Mouse (Mus musculus): Measurements from ENCODE around the gene Gm10283. TPM values are rescaled to one million over a fixed set of nuclear protein-coding genes. Genes with fewer than 3 reads are reported as not detected.
"Not testable (repeated sequence)": the region's sequence is repeated elsewhere in the genome, so short reads cannot be mapped to it uniquely, and the experiment has no call there.

The Gm10283 gene
- not detected in 2 replicates for polyA plus RNA-seq (2014; fragmentation: Nextera tagmentation; extraction: Ambion mirVana)

GRCm38 (mm10) chr8:60503098-60503497 lies at the start of gene Gm10283:
TSS of gene Gm10283 (minus strand) at chr8:60503198.
- Histone ChIP-seq H3K4me1 (ENCODE audit: control insufficient read depth, insufficient read depth, low read length) (0 out of 2 replicates have a peak, but pooled peaks cover 4% of the 10 kb centered on the region), H3K36me3 (ENCODE audit: control insufficient read depth, insufficient read depth, low read length) (no peaks in the 10 kb centered on the region), H3K9me3 (replicated peaks; ENCODE audit: control insufficient read depth, low read length) (no peaks in the 10 kb centered on the region), H3K4me2 (ENCODE audit: low read length) (no peak within 1 kb of the TSS), H3K4me3 (ENCODE audit: low read depth, low read length) (no peak within 1 kb of the TSS), H3K9ac (ENCODE audit: low read length) (no peak within 1 kb of the TSS), H3K27me3 (replicated peaks; ENCODE audit: control insufficient read depth, insufficient read depth, low read length) (no peaks in the 10 kb centered on the region), H3K27ac (ENCODE audit: low read depth, low read length) (no peak within 1 kb of the TSS)
- ATAC-seq (no peak), DNase-seq (ENCODE audit: low spot score) (no peak)
- WGBS = 63% methylated on average over 2 of the region's 2 CpGs

GRCm38 (mm10) chr8:60534945-60535344 lies 31.9 kb upstream of the Gm10283 start:
- Histone ChIP-seq H3K4me1 (ENCODE audit: control insufficient read depth, insufficient read depth, low read length) (no peaks in the 10 kb centered on the region), H3K9ac (ENCODE audit: low read length) (no peak overlapping the region), H3K27ac (ENCODE audit: low read depth, low read length) (no peak overlapping the region), H3K36me3 (ENCODE audit: control insufficient read depth, insufficient read depth, low read length) (no peaks in the 10 kb centered on the region), H3K4me3 (ENCODE audit: low read depth, low read length) (no peak overlapping the region), H3K4me2 (ENCODE audit: low read length) (no peak overlapping the region), H3K27me3 (replicated peaks; ENCODE audit: control insufficient read depth, insufficient read depth, low read length) (no peaks in the 10 kb centered on the region), H3K9me3 (replicated peaks; ENCODE audit: control insufficient read depth, low read length) (no peaks in the 10 kb centered on the region)
- 18% methylated on average over 2 of the region's 2 CpGs for WGBS
- DNase-seq (ENCODE audit: low spot score) = peak; percentile 3
- ATAC-seq = no peak

- ATAC-seq (no peak), DNase-seq (ENCODE audit: low spot score) (no peak)
- H3K9me3 ChIP-seq (replicated peaks; ENCODE audit: control insufficient read depth, low read length) = no peaks in the 10 kb centered on the region
- no peaks in the 10 kb centered on the region for H3K4me1 ChIP-seq (ENCODE audit: control insufficient read depth, insufficient read depth, low read length)
- H3K27ac ChIP-seq (ENCODE audit: low read depth, low read length) = no peak overlapping the region
- H3K4me2 ChIP-seq (ENCODE audit: low read length) = no peak overlapping the region
- no peaks in the 10 kb centered on the region for H3K27me3 ChIP-seq (replicated peaks; ENCODE audit: control insufficient read depth, insufficient read depth, low read length)
- no peak overlapping the region for H3K9ac ChIP-seq (ENCODE audit: low read length)
- H3K4me3 ChIP-seq (ENCODE audit: low read depth, low read length) = no peak overlapping the region
- no peaks in the 10 kb centered on the region for H3K36me3 ChIP-seq (ENCODE audit: control insufficient read depth, insufficient read depth, low read length)
Observed at GRCm38 (mm10) chr8:60518286-60518685, 15.3 kb upstream of the Gm10283 start.

GRCm38 (mm10) chr8:60505653-60506521 lies 2.9 kb upstream of the Gm10283 start, which contains the start of gene Aadat:
TSS of gene Aadat (plus strand) at chr8:60505932.
- H3K4me1 ChIP-seq (ENCODE audit: control insufficient read depth, insufficient read depth, low read length) = 0 out of 2 replicates have a peak, but pooled peaks cover 4% of the 10 kb centered on the region
- no peak within 1 kb of the TSS for H3K27ac ChIP-seq (ENCODE audit: low read depth, low read length)
- ATAC-seq = peak; percentile 98
- H3K36me3 ChIP-seq (ENCODE audit: control insufficient read depth, insufficient read depth, low read length) = no peaks in the 10 kb centered on the region
- H3K4me2 ChIP-seq (ENCODE audit: low read length) = peak within 1 kb of the TSS; percentile 92
- peak within 1 kb of the TSS; percentile 55 for H3K4me3 ChIP-seq (ENCODE audit: low read depth, low read length)
- H3K27me3 ChIP-seq (replicated peaks; ENCODE audit: control insufficient read depth, insufficient read depth, low read length) = no peaks in the 10 kb centered on the region
- peak within 1 kb of the TSS; percentile 73 for H3K9ac ChIP-seq (ENCODE audit: low read length)
- DNase-seq (ENCODE audit: low spot score) = peak; percentile 96
- no peaks in the 10 kb centered on the region for H3K9me3 ChIP-seq (replicated peaks; ENCODE audit: control insufficient read depth, low read length)
- 1% methylated on average over 25 of the region's 25 CpGs for WGBS

GRCm38 (mm10) chr8:60495046-60495445 lies 8.0 kb downstream of the Gm10283 start:
- DNase-seq (ENCODE audit: low spot score); H3K9ac ChIP-seq (ENCODE audit: low read length); H3K9me3 ChIP-seq (replicated peaks; ENCODE audit: control insufficient read depth, low read length); ATAC-seq; H3K27me3 ChIP-seq (replicated peaks; ENCODE audit: control insufficient read depth, insufficient read depth, low read length); H3K4me3 ChIP-seq (ENCODE audit: low read depth, low read length); H3K27ac ChIP-seq (ENCODE audit: low read depth, low read length); H3K36me3 ChIP-seq (ENCODE audit: control insufficient read depth, insufficient read depth, low read length); H3K4me1 ChIP-seq (ENCODE audit: control insufficient read depth, insufficient read depth, low read length); H3K4me2 ChIP-seq (ENCODE audit: low read length): not testable (repeated sequence)
- WGBS = 80% methylated on average over 2 of the region's 2 CpGs

- no peak for DNase-seq (ENCODE audit: low spot score)
- H3K4me1 ChIP-seq (ENCODE audit: control insufficient read depth, insufficient read depth, low read length) = no peaks in the 10 kb centered on the region
- no peak overlapping the region for H3K9ac ChIP-seq (ENCODE audit: low read length)
- H3K9me3 ChIP-seq (replicated peaks; ENCODE audit: control insufficient read depth, low read length) = no peaks in the 10 kb centered on the region
- no peaks in the 10 kb centered on the region for H3K27me3 ChIP-seq (replicated peaks; ENCODE audit: control insufficient read depth, insufficient read depth, low read length)
- H3K4me3 ChIP-seq (ENCODE audit: low read depth, low read length) = no peak overlapping the region
- no peaks in the 10 kb centered on the region for H3K36me3 ChIP-seq (ENCODE audit: control insufficient read depth, insufficient read depth, low read length)
- no peak overlapping the region for H3K27ac ChIP-seq (ENCODE audit: low read depth, low read length)
- ATAC-seq = no peak
- H3K4me2 ChIP-seq (ENCODE audit: low read length) = no peak overlapping the region
- 95% methylated on average over 11 of the region's 11 CpGs for WGBS
Observed at GRCm38 (mm10) chr8:60494606-60495005, 8.4 kb downstream of the Gm10283 start.

- Histone ChIP-seq H3K9ac (ENCODE audit: low read length) (no peak overlapping the region), H3K27me3 (replicated peaks; ENCODE audit: control insufficient read depth, insufficient read depth, low read length) (no peaks in the 10 kb centered on the region), H3K27ac (ENCODE audit: low read depth, low read length) (no peak overlapping the region), H3K4me2 (ENCODE audit: low read length) (no peak overlapping the region), H3K36me3 (ENCODE audit: control insufficient read depth, insufficient read depth, low read length) (no peaks in the 10 kb centered on the region), H3K9me3 (replicated peaks; ENCODE audit: control insufficient read depth, low read length) (no peaks in the 10 kb centered on the region), H3K4me1 (ENCODE audit: control insufficient read depth, insufficient read depth, low read length) (no peaks in the 10 kb centered on the region), H3K4me3 (ENCODE audit: low read depth, low read length) (no peak overlapping the region)
- DNase-seq (ENCODE audit: low spot score) (no peak), ATAC-seq (no peak)
- 83% methylated on average over 3 of the region's 3 CpGs for WGBS
Observed at GRCm38 (mm10) chr8:60492471-60492870, 10.5 kb downstream of the Gm10283 start.

GRCm38 (mm10) chr8:60491871-60492270 lies 11.1 kb downstream of the Gm10283 start:
- no peak overlapping the region for H3K9ac ChIP-seq (ENCODE audit: low read length)
- H3K9me3 ChIP-seq (replicated peaks; ENCODE audit: control insufficient read depth, low read length) = no peaks in the 10 kb centered on the region
- no peaks in the 10 kb centered on the region for H3K27me3 ChIP-seq (replicated peaks; ENCODE audit: control insufficient read depth, insufficient read depth, low read length)
- no peak for DNase-seq (ENCODE audit: low spot score)
- no peaks in the 10 kb centered on the region for H3K4me1 ChIP-seq (ENCODE audit: control insufficient read depth, insufficient read depth, low read length)
- no peaks in the 10 kb centered on the region for H3K36me3 ChIP-seq (ENCODE audit: control insufficient read depth, insufficient read depth, low read length)
- no peak overlapping the region for H3K4me3 ChIP-seq (ENCODE audit: low read depth, low read length)
- 92% methylated on average over 2 of the region's 2 CpGs for WGBS
- no peak overlapping the region for H3K27ac ChIP-seq (ENCODE audit: low read depth, low read length)
- no peak overlapping the region for H3K4me2 ChIP-seq (ENCODE audit: low read length)
- ATAC-seq = no peak

- no peaks in the 10 kb centered on the region for H3K9me3 ChIP-seq (replicated peaks; ENCODE audit: control insufficient read depth, low read length)
- no peak overlapping the region for H3K9ac ChIP-seq (ENCODE audit: low read length)
- H3K27ac ChIP-seq (ENCODE audit: low read depth, low read length) = no peak overlapping the region
- no peak overlapping the region for H3K4me2 ChIP-seq (ENCODE audit: low read length)
- no peaks in the 10 kb centered on the region for H3K36me3 ChIP-seq (ENCODE audit: control insufficient read depth, insufficient read depth, low read length)
- WGBS = 81% methylated on average over 2 of the region's 2 CpGs
- H3K4me3 ChIP-seq (ENCODE audit: low read depth, low read length) = no peak overlapping the region
- no peak for DNase-seq (ENCODE audit: low spot score)
- H3K4me1 ChIP-seq (ENCODE audit: control insufficient read depth, insufficient read depth, low read length) = no peaks in the 10 kb centered on the region
- ATAC-seq = no peak
- H3K27me3 ChIP-seq (replicated peaks; ENCODE audit: control insufficient read depth, insufficient read depth, low read length) = no peaks in the 10 kb centered on the region
Observed at GRCm38 (mm10) chr8:60490147-60490546, 12.9 kb downstream of the Gm10283 start.

Data from forebrain, embryonic 14.5 days (tissue).